Mouse (Mus musculus): ENCODE measurements around the gene Unc13d. TPM values are rescaled to one million over a fixed set of nuclear protein-coding genes. Genes with fewer than 3 reads are reported as not detected.

Unc13d gene
- polyA plus RNA-seq, 1 experiment: 1.3 TPM

DNA sequence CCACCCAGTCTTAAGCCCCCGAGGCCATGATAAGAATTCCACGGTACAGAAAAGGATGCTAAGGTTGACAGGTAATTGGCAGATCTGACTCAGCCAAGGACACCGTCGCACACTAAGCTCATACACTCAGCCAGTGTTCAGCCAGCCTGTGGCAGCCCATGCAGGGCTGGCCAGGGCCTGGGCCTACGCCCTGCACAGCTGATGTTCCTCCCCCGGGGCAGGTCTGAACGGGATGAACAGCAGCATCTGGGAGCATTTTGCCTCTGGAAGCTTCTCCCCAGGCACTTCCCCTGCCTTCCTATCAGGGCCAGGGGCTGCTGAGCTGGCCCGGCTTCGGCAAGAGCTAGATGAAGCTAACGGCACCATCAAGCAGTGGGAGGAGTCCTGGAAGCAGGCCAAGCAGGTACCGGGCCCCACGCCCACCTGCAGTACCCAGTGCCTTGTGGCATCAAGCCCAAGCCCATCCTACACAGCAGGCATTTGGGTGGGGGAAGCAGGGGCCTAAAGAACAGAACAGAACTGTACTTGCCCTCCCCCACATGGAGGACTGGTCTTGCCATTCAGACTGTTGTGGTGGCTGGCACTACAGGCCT is 19.6 kb downstream of the Unc13d start:
- TF ChIP-seq POLR2A (IDR thresholded peaks at IDR 0.05; ENCODE audit: extremely low read depth, insufficient read depth, low read length): no peak
- TF ChIP-seq CTCF (IDR thresholded peaks at IDR 0.05; ENCODE audit: extremely low read depth, insufficient read depth, low read length): no peak
- Histone ChIP-seq H3K27ac (ENCODE audit: insufficient read depth, low read length) (no peak overlapping the region; the same call in 1 of the 2 replicates), H3K4me1 (ENCODE audit: control insufficient read depth, insufficient read depth, low read length) (peaks cover 7% of the 10 kb centered on the region)

DNA sequence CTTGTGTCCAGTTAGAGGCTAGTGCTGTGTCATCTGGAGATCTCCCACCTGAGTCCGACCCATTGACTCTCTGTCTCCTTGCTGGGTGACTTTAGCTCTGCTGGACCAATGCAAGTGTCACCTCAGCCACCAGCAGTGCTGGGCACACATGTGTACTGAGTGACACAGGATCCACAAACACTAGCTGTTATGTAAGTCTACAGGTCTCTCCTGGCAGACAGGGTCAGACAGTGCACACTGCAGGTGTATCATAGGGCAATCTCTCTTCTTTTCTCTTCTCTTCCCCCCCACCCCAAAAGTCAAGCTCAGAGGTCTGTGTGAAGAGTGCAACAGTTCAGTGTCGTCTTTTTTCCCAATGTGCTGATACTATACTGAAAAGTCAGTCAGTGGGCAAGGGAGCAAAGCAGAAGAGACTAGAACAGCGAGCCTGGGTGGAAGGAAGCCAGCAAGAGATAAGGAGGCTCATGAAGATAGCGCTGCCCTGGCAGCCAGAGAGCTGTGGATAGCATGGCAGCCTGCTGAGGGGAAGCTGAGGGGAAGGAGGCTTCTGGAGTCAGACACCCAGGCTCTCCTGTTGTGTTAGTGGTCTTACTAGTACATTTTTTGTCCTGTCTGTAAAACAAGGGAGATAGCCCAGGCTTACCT is 20.4 kb downstream of the Unc13d start:
- H3K4me3 ChIP-seq (ENCODE audit: insufficient read depth, low read length): no peak overlapping the region
- peaks cover 7% of the 10 kb centered on the region for H3K4me1 ChIP-seq (ENCODE audit: control insufficient read depth, insufficient read depth, low read length)
- TF ChIP-seq POLR2A (IDR thresholded peaks at IDR 0.05; ENCODE audit: extremely low read depth, insufficient read depth, low read length) (no peak), CTCF (IDR thresholded peaks at IDR 0.05; ENCODE audit: extremely low read depth, insufficient read depth, low read length) (no peak)
- H3K27ac ChIP-seq (ENCODE audit: insufficient read depth, low read length): no peak overlapping the region; the same call in 1 of the 2 replicates

More for the DNA sequence above, 19.6 kb downstream of the Unc13d start:
- H3K4me3 ChIP-seq (ENCODE audit: insufficient read depth, low read length): no peak overlapping the region

DNA sequence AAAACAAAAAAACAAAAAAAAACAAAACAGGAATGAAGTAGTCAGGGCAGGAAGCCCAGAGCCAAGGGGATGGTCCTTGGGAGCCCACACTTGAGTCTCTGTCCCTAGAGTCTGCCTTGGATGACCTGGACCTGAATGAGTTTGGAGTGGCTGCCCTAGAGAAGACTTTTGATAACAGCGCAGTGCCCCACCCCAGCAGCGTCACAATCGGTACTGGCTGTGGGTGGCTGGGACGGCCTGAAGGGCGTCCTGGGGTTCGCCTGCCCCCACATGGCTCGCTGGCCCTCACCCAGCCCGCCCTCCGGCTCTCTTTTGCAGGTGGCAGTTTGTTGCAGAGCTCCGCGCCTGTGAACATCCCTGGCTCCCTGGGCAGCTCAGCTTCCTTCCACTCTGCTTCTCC is 21.9 kb downstream of the Unc13d start:
- no peak for TF ChIP-seq CTCF (IDR thresholded peaks at IDR 0.05; ENCODE audit: extremely low read depth, insufficient read depth, low read length)
- TF ChIP-seq POLR2A (IDR thresholded peaks at IDR 0.05; ENCODE audit: extremely low read depth, insufficient read depth, low read length): no peak
- H3K4me3 ChIP-seq (ENCODE audit: insufficient read depth, low read length): no peak overlapping the region

DNA sequence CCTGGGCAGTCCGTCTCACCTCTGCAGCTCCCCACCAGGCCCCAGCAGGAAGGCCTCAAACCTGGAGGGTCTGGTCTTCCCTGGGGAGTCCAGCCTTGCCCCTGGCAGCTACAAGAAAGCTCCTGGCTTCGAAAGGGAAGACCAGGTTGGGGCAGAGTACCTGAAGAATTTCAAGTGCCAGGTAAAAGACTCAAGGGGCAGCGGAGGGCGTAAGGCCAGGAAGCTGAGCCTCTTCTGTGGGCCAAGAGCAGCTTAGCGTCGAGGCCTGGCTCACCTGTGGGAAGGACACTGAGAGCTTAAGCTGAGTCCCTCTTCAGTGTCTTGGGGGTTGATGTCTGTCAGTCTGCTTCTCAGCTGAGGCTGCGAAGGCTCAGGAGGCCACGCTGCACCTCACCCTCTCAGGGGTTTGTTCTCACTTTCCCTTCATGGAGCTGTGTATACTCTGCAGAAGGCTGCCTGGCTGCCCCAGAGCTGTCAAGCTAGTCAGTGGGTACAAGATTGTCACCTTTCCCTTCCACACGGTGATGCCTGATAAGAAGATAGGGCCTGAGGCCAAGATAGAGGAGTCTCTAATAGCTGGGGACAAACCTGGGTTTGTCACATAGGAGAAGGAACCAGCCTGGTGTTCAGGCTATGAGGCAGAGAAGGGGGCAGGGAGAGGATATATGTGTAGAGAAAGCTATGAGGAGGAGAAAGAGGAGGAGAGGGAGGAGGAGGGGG is 24.1 kb downstream of the Unc13d start:
- Histone ChIP-seq H3K4me1 (ENCODE audit: control insufficient read depth, insufficient read depth, low read length) (no peaks in the 10 kb centered on the region; the same call in 1 of the 2 replicates), H3K27ac (ENCODE audit: insufficient read depth, low read length) (no peak overlapping the region), H3K4me3 (ENCODE audit: insufficient read depth, low read length) (no peak overlapping the region)
- TF ChIP-seq CTCF (IDR thresholded peaks at IDR 0.05; ENCODE audit: extremely low read depth, insufficient read depth, low read length) (no peak), POLR2A (IDR thresholded peaks at IDR 0.05; ENCODE audit: extremely low read depth, insufficient read depth, low read length) (no peak)

More for the DNA sequence above, 21.9 kb downstream of the Unc13d start:
- Histone ChIP-seq H3K4me1 (ENCODE audit: control insufficient read depth, insufficient read depth, low read length) (peaks cover 2% of the 10 kb centered on the region; the same call in 1 of the 2 replicates), H3K27ac (ENCODE audit: insufficient read depth, low read length) (no peak overlapping the region)

DNA sequence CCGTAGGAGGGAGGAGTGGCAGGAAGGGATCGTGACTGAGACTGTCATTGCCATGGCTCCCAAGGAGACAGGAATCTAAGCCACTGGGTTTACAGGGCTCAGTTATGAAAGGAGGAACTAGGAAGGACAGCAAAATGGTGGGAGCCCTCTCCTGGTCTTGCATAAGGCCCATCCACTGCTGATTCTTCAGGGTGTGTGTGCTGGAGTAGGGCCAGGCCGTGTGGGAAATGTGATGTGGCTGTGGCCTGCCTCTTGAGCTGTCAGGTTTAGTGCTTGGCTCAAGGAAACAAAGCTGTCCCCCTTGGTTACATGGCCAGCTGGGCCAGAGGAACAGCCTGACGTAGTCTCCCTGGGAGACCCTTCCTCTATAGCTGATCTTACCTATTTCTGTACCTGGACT is 27.6 kb downstream of the Unc13d start:
- Histone ChIP-seq H3K4me1 (ENCODE audit: control insufficient read depth, insufficient read depth, low read length) (no peaks in the 10 kb centered on the region), H3K4me3 (ENCODE audit: insufficient read depth, low read length) (no peak overlapping the region), H3K27ac (ENCODE audit: insufficient read depth, low read length) (no peak overlapping the region)
- no peak for TF ChIP-seq POLR2A (IDR thresholded peaks at IDR 0.05; ENCODE audit: extremely low read depth, insufficient read depth, low read length)
- no peak for TF ChIP-seq CTCF (IDR thresholded peaks at IDR 0.05; ENCODE audit: extremely low read depth, insufficient read depth, low read length)

DNA sequence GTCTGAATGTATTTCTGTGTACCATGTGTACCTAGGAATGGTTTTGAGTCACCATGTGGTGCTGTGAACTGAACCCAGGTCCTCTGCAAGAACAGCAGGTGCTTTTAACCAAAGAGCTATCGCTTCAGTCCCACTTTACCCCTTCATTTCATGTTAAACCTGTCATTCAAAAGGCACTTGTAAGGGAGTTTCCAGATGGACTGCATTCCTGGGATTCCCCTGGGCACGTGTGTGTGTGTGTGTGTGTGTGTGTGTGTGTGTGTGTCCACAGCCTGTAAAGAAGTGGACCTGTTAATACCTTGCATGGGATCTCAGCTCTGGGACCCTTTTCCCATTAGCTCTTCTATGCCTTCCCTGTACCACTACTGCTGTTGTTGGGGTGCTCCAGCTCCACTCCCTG is 28.2 kb downstream of the Unc13d start:
- no peak overlapping the region for H3K4me3 ChIP-seq (ENCODE audit: insufficient read depth, low read length)
- no peak overlapping the region for H3K27ac ChIP-seq (ENCODE audit: insufficient read depth, low read length)
- H3K4me1 ChIP-seq (ENCODE audit: control insufficient read depth, insufficient read depth, low read length): no peaks in the 10 kb centered on the region
- TF ChIP-seq POLR2A (IDR thresholded peaks at IDR 0.05; ENCODE audit: extremely low read depth, insufficient read depth, low read length) (no peak), CTCF (IDR thresholded peaks at IDR 0.05; ENCODE audit: extremely low read depth, insufficient read depth, low read length) (no peak)

DNA sequence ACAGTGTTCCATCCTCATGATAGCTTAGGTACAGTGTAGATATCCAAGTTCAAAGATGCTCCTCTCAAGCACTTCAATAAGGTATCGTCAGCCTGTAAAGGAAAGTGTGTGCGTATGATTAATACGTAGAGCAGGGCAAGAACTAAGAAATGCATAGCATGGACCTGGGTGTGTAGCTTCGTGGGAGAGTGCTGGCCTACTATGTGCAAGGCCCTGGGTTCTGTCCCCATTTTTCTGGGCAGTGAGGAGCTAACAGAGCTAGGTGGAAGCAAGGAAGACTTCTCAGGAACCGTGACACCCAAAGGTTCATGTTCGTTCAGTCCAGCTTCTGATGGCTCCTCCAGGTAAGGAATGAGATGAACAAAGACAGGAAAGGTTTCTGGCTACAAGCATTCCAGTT is 32.6 kb downstream of the Unc13d start:
- TF ChIP-seq POLR2A (IDR thresholded peaks at IDR 0.05; ENCODE audit: extremely low read depth, insufficient read depth, low read length) (no peak), CTCF (IDR thresholded peaks at IDR 0.05; ENCODE audit: extremely low read depth, insufficient read depth, low read length) (no peak)
- Histone ChIP-seq H3K4me3 (ENCODE audit: insufficient read depth, low read length) (no peak overlapping the region), H3K4me1 (ENCODE audit: control insufficient read depth, insufficient read depth, low read length) (no peaks in the 10 kb centered on the region), H3K27ac (ENCODE audit: insufficient read depth, low read length) (no peak overlapping the region)

DNA sequence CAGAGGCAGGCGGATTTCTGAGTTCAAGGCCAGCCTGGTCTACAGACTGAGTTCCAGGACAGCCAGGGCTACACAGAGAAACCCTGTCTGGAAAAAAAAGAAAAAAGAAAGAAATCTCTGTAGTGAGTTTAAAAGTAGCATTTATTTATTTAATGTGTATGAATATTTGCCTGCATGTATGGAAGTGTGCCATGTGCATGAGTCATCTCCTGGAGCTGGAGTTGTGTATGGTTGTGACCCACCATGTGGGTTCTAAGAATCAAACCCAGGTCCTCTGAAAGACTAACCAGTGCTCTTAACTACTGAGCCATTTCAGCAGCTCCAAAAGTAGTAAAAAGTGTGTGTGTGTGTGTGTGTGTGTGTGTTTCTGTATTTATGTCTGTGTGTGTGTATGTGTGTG is 34.5 kb downstream of the Unc13d start:
- no peaks in the 10 kb centered on the region for H3K4me1 ChIP-seq (ENCODE audit: control insufficient read depth, insufficient read depth, low read length)
- TF ChIP-seq CTCF (IDR thresholded peaks at IDR 0.05; ENCODE audit: extremely low read depth, insufficient read depth, low read length) (no peak), POLR2A (IDR thresholded peaks at IDR 0.05; ENCODE audit: extremely low read depth, insufficient read depth, low read length) (no peak)
- no peak overlapping the region for H3K27ac ChIP-seq (ENCODE audit: insufficient read depth, low read length)
- no peak overlapping the region for H3K4me3 ChIP-seq (ENCODE audit: insufficient read depth, low read length)

DNA sequence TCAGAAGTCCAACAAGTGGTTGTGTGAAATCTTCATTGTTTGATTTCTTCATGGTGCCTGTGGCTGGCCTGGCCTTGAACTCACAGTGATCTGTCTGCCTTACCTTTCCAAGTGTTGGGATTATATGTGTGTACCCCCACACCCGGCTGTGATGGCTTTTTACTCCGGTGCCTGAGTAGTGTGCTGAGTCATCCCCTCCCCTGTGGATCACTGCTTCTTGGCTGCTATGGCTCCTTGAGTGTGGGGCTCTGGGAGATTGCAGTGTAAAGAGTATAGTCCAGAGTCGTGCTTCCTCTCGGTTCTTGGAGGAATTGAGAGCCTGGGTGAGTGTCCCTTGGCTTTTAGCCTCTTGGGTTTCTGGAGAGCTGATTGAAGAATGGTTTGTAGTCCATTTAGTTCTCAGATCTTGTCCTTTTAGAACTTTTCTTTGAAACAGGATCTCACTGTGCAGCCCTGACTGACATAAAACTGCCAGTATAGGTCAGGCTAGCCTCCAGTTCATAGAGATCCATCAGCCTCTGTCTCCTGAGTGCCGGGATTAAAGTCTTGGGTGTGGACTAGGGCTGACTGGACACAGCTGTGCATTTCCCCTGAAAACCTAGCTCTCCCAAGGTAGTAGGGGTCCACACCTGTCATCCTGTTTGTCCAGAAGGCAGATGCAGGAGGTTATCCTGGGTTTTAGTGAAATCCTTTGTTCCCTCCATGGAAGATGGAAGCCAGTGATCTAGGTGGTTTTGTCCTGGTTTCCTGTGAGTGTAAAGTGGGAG is 35.2 kb downstream of the Unc13d start:
- TF ChIP-seq CTCF (IDR thresholded peaks at IDR 0.05; ENCODE audit: extremely low read depth, insufficient read depth, low read length) (no peak), POLR2A (IDR thresholded peaks at IDR 0.05; ENCODE audit: extremely low read depth, insufficient read depth, low read length) (no peak)
- H3K4me1 ChIP-seq (ENCODE audit: control insufficient read depth, insufficient read depth, low read length): no peaks in the 10 kb centered on the region
- H3K27ac ChIP-seq (ENCODE audit: insufficient read depth, low read length): no peak overlapping the region
- H3K4me3 ChIP-seq (ENCODE audit: insufficient read depth, low read length): no peak overlapping the region

All from cortical plate, adult 2 months (tissue).